Mouse (Mus musculus) intestine, embryonic 14.5 days (tissue): ENCODE results near the gene Atad5. TPM values are rescaled to one million over a fixed set of nuclear protein-coding genes. Genes with fewer than 3 reads are reported as not detected.

Experiments
- ATAC-seq: fragments of 200-750 bp; cut with Nextera tagmentation; replicated peaks from 2 replicates; pipeline ENCODE4 v1.8.0; 2017; ENCODE audit warnings: low read depth, moderate number of reproducible peaks, moderate TSS enrichment, moderate library complexity; ENCODE audit not compliant: low FRiP score, low TSS enrichment
- DNase-seq: peaks from one replicate; pipeline ENCODE4 v3.0.0-alpha.2; 2018; ENCODE audit warnings: low spot score
- H3K27ac ChIP-seq: fragments of 300-500 bp; sonication (generic); 2 replicates; pipeline ENCODE4 v1.5.1; 2014; ENCODE audit warnings: low read depth, mild to moderate bottlenecking, control low read depth
- H3K27me3 ChIP-seq: fragments of 300-500 bp; sonication (generic); replicated peaks from 2 replicates; pipeline ENCODE4 v1.6.1; 2014; ENCODE audit warnings: low read length, control low read depth; ENCODE audit not compliant: control insufficient read depth, insufficient read depth
- H3K36me3 ChIP-seq: fragments of 300-500 bp; sonication (generic); 2 replicates; pipeline ENCODE4 v1.6.1; 2014; ENCODE audit warnings: low read length, control low read depth; ENCODE audit not compliant: control insufficient read depth, insufficient read depth
- H3K4me1 ChIP-seq: fragments of 300-500 bp; sonication (generic); replicated peaks from 2 replicates; pipeline ENCODE4 v1.6.1; 2014; ENCODE audit warnings: low read length, control low read depth, mixed read lengths; ENCODE audit not compliant: control insufficient read depth, insufficient read depth
- H3K4me2 ChIP-seq: fragments of 300-500 bp; sonication (generic); 2 replicates; pipeline ENCODE4 v1.6.1; 2014; ENCODE audit warnings: low read length
- H3K4me3 ChIP-seq: fragments of 300-500 bp; sonication (generic); 2 replicates; pipeline ENCODE4 v1.5.1; 2014; ENCODE audit warnings: low read depth, low read length, control low read depth, mixed read lengths
- H3K9ac ChIP-seq: fragments of 300-500 bp; sonication (generic); 2 replicates; pipeline ENCODE4 v1.6.1; 2014; ENCODE audit warnings: mild to moderate bottlenecking, low read length
- H3K9me3 ChIP-seq: fragments of 300-500 bp; sonication (generic); 2 replicates; pipeline ENCODE4 v1.6.1; 2016; ENCODE audit warnings: low read length, control low read depth; ENCODE audit not compliant: control insufficient read depth
- WGBS: fragments of 180-500 bp; shearing (Covaris S2); extraction: QIAGEN DNeasy Blood & Tissue Kit; methylation state at CpG from one replicate; pipeline ENCODE4 v1.1.7; 2014; 5-methylcytosine and 5-hydroxymethylcytosine counted together
- polyA plus RNA-seq: library from polyadenylated mRNA; unstranded; fragments of >200 nt; fragmentation: Nextera tagmentation; extraction: Ambion mirVana; gene quantifications from 2 replicates; pipeline ENCODE4 v1.2.1, GENCODE M21; 2014

The Atad5 gene
- polyA plus RNA-seq, 1 experiment from 2014 or later: 12.3 TPM

GRCm38 (mm10) chr11:80149412-80150023, 60.3 kb downstream of the Atad5 start:
- no peaks in the 10 kb centered on the region for H3K36me3 ChIP-seq
- no peak overlapping the region for H3K4me2 ChIP-seq
- H3K27ac ChIP-seq: no peak overlapping the region
- no peak overlapping the region for H3K4me3 ChIP-seq
- no peaks in the 10 kb centered on the region for H3K9me3 ChIP-seq
- WGBS: 75% methylated on average over 8 of the region's 8 CpGs
- no peak for DNase-seq
- no peak overlapping the region for H3K9ac ChIP-seq
- no peak for ATAC-seq
- no peaks in the 10 kb centered on the region for H3K4me1 ChIP-seq
- peaks cover 13% of the 10 kb centered on the region for H3K27me3 ChIP-seq

- 75% methylated on average over 5 of the region's 5 CpGs for WGBS
- no peaks in the 10 kb centered on the region for H3K9me3 ChIP-seq
- no peaks in the 10 kb centered on the region for H3K4me1 ChIP-seq
Measured at GRCm38 (mm10) chr11:80150566-80150965, 61.4 kb downstream of the Atad5 start.

GRCm38 (mm10) chr11:80151541-80151940, 62.3 kb downstream of the Atad5 start:
- Histone ChIP-seq H3K27ac (no peak overlapping the region), H3K4me1 (no peaks in the 10 kb centered on the region)

More at GRCm38 (mm10) chr11:80150566-80150965, 61.4 kb downstream of the Atad5 start:
- no peak for ATAC-seq
- no peak overlapping the region for H3K27ac ChIP-seq
- H3K4me3 ChIP-seq: no peak overlapping the region
- DNase-seq: no peak
- no peak overlapping the region for H3K9ac ChIP-seq
- peaks cover 23% of the 10 kb centered on the region for H3K27me3 ChIP-seq
- H3K36me3 ChIP-seq: no peaks in the 10 kb centered on the region
- no peak overlapping the region for H3K4me2 ChIP-seq

GRCm38 (mm10) chr11:80152376-80152775, 63.2 kb downstream of the Atad5 start:
- no peak for ATAC-seq
- no peaks in the 10 kb centered on the region for H3K9me3 ChIP-seq
- no peak for DNase-seq
- H3K36me3 ChIP-seq: no peaks in the 10 kb centered on the region
- no peak overlapping the region for H3K4me2 ChIP-seq
- H3K27ac ChIP-seq: no peak overlapping the region
- H3K9ac ChIP-seq: no peak overlapping the region
- 61% methylated on average over 8 of the region's 8 CpGs for WGBS
- peaks cover 29% of the 10 kb centered on the region for H3K27me3 ChIP-seq
- H3K4me3 ChIP-seq: no peak overlapping the region
- H3K4me1 ChIP-seq: no peaks in the 10 kb centered on the region

More at GRCm38 (mm10) chr11:80151541-80151940, 62.3 kb downstream of the Atad5 start:
- 51% methylated on average over 2 of the region's 2 CpGs for WGBS
- Histone ChIP-seq H3K4me3 (no peak overlapping the region), H3K27me3 (peaks cover 29% of the 10 kb centered on the region), H3K9me3 (no peaks in the 10 kb centered on the region), H3K9ac (no peak overlapping the region), H3K36me3 (no peaks in the 10 kb centered on the region), H3K4me2 (no peak overlapping the region)
- ATAC-seq (no peak), DNase-seq (no peak)

- WGBS: 1% methylated on average over 47 of the region's 47 CpGs
- no peaks in the 10 kb centered on the region for H3K36me3 ChIP-seq
- no peak within 1 kb of the TSS for H3K27ac ChIP-seq
- no peaks in the 10 kb centered on the region for H3K4me1 ChIP-seq
- ATAC-seq (peak; percentile 85), DNase-seq (peak; percentile 93)
- peaks cover 29% of the 10 kb centered on the region for H3K27me3 ChIP-seq
- peak within 1 kb of the TSS; percentile 71 for H3K4me2 ChIP-seq
- no peaks in the 10 kb centered on the region for H3K9me3 ChIP-seq
- peak within 1 kb of the TSS; percentile 25 for H3K9ac ChIP-seq
- peak within 1 kb of the TSS; percentile 48 for H3K4me3 ChIP-seq
Measured at GRCm38 (mm10) chr11:80153857-80154495, 64.8 kb downstream of the Atad5 start, which contains the start of gene Adap2. Gene Adap2, plus strand, starts transcription at chr11:80154105.

GRCm38 (mm10) chr11:80154501-80154900, 65.3 kb downstream of the Atad5 start:
- no peaks in the 10 kb centered on the region for H3K4me1 ChIP-seq
- peak overlapping the region; percentile 71 for H3K4me2 ChIP-seq
- H3K4me3 ChIP-seq: peak overlapping the region; percentile 48
- ATAC-seq: no peak
- H3K27ac ChIP-seq: no peak overlapping the region
- H3K27me3 ChIP-seq: peaks cover 29% of the 10 kb centered on the region
- DNase-seq: no peak
- peak overlapping the region; percentile 25; the same call in 1 of the 2 replicates for H3K9ac ChIP-seq
- WGBS: 27% methylated on average over 25 of the region's 25 CpGs
- no peaks in the 10 kb centered on the region for H3K36me3 ChIP-seq
- H3K9me3 ChIP-seq: no peaks in the 10 kb centered on the region

GRCm38 (mm10) chr11:80155541-80155940, 66.3 kb downstream of the Atad5 start:
- 80% methylated on average over 8 of the region's 8 CpGs for WGBS
- H3K36me3 ChIP-seq: no peaks in the 10 kb centered on the region
- H3K4me1 ChIP-seq: no peaks in the 10 kb centered on the region
- H3K9ac ChIP-seq: no peak overlapping the region
- ATAC-seq: no peak
- no peak for DNase-seq
- peaks cover 29% of the 10 kb centered on the region for H3K27me3 ChIP-seq
- no peaks in the 10 kb centered on the region for H3K9me3 ChIP-seq
- no peak overlapping the region for H3K27ac ChIP-seq
- no peak overlapping the region for H3K4me2 ChIP-seq
- no peak overlapping the region for H3K4me3 ChIP-seq

- peaks cover 29% of the 10 kb centered on the region for H3K27me3 ChIP-seq
- DNase-seq: no peak
- no peaks in the 10 kb centered on the region for H3K4me1 ChIP-seq
- 83% methylated on average over 4 of the region's 4 CpGs for WGBS
- H3K4me2 ChIP-seq: no peak overlapping the region
- no peak for ATAC-seq
- no peak overlapping the region for H3K4me3 ChIP-seq
- no peak overlapping the region for H3K27ac ChIP-seq
- no peak overlapping the region for H3K9ac ChIP-seq
- H3K9me3 ChIP-seq: no peaks in the 10 kb centered on the region
- no peaks in the 10 kb centered on the region for H3K36me3 ChIP-seq
Measured at GRCm38 (mm10) chr11:80155961-80156360, 66.8 kb downstream of the Atad5 start.

- no peak overlapping the region for H3K27ac ChIP-seq
- 83% methylated on average over 4 of the region's 4 CpGs for WGBS
- H3K4me3 ChIP-seq: no peak overlapping the region
- H3K4me1 ChIP-seq: no peaks in the 10 kb centered on the region
- no peak for ATAC-seq
- H3K9ac ChIP-seq: no peak overlapping the region
- H3K27me3 ChIP-seq: peaks cover 29% of the 10 kb centered on the region
- H3K9me3 ChIP-seq: no peaks in the 10 kb centered on the region
- H3K4me2 ChIP-seq: no peak overlapping the region
- no peak for DNase-seq
- no peaks in the 10 kb centered on the region for H3K36me3 ChIP-seq
Measured at GRCm38 (mm10) chr11:80156841-80157240, 67.6 kb downstream of the Atad5 start.
